Mouse (Mus musculus): ENCODE measurements at regions not wholly inside any gene's neighbourhood (a gene's known extent, or its start where the extent isn't known, plus 50 kb on each side); places are given as distances from the start of the nearest gene placed in this dataset.
A peak's percentile ranks its signal among the peaks of the same experiment; 100 is the strongest.

DNA sequence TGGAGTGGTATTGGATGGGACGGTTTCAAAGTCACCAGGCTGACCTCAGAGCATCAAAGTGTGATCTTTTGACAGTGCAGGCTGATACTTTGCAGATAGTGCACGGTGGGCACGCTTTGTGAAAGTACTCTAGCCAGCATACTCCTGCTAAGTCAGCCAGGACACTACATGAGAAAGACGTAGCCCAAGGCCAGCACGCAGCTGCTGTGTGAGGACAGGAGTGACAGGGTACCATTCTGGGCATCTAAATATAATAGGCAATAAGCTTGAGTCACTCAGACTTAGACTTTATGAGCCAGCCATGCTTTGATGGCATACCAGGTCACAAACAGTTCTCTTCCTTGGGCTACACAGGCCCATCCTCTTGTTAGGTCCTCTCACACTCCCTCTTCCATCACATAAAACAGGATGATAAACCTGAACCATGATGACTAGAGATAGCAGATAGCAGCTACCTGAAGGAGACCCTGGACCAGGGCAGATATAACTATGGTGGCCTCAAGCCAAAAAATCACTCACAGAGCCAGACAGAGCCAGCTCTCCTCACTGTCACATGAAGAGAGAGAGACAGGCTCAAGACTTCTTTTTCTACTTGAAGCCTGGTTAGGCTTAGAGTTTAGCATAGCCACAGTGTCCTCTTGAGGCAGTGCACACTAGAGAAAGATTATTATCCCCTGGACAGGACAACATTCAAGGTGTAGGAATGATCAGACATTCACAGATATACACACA, 156.7 kb upstream of the Rreb1 start:
- H3K9me3 ChIP-seq (replicated peaks; ENCODE audit: low read length), result no peaks in the 10 kb centered on the region
- no peaks in the 10 kb centered on the region for H3K79me2 ChIP-seq (replicated peaks; ENCODE audit: control insufficient read depth, extremely low read depth, insufficient read depth, poor library complexity, severe bottlenecking)
- H3K9ac ChIP-seq (ENCODE audit: insufficient read depth, low read depth), result no peak overlapping the region
- TF ChIP-seq JUN (IDR thresholded peaks at IDR 0.05; ENCODE audit: insufficient read depth, low read depth, low read length) (no peak), RAD21 (IDR thresholded peaks at IDR 0.05; ENCODE audit: low read depth, low read length) (peak; percentile 19)
- no peaks in the 10 kb centered on the region for H3K27me3 ChIP-seq (replicated peaks)
- H3K4me2 ChIP-seq (ENCODE audit: insufficient read depth, low read depth, poor library complexity, severe bottlenecking), result no peak overlapping the region
- dilution Hi-C loops (cut with MboI; ENCODE audit: extremely low pct_ligation_motif_present, extremely low pct_unique_long_range_greater_than_20kb, low sequenced_read_pairs), result no loop called here
- in situ Hi-C loops (cut with MboI; ENCODE audit: low pct_ligation_motif_present, low pct_unique_long_range_greater_than_20kb, low sequenced_read_pairs), result no loop called here
- no peak for DNase-seq (ENCODE audit: extremely low read depth)
- H3K27ac ChIP-seq (ENCODE audit: insufficient read depth, low read depth), result no peak overlapping the region
- H3K4me1 ChIP-seq (ENCODE audit: control insufficient read depth in 1 of 2, insufficient read depth in 2 of 2), result peaks cover 8% of the 10 kb centered on the region in 2 experiments
- H3K4me3 ChIP-seq (replicated peaks in 1 of 3; ENCODE audit: low read depth in 2 of 3, low read length in 2 of 3, poor library complexity in 1 of 3), result no peak overlapping the region
- no peaks in the 10 kb centered on the region for H3K36me3 ChIP-seq (replicated peaks in 1 of 2; ENCODE audit: control insufficient read depth in 1 of 2, insufficient read depth in 1 of 2, low read length in 1 of 2)

GRCm38 (mm10) chr13:37622366-37623088, 155.7 kb upstream of the Rreb1 start:
- Histone ChIP-seq H3K9ac (ENCODE audit: insufficient read depth, low read depth) (no peak overlapping the region), H3K4me2 (ENCODE audit: insufficient read depth, low read depth, poor library complexity, severe bottlenecking) (no peak overlapping the region), H3K27me3 (replicated peaks) (no peaks in the 10 kb centered on the region), H3K9me3 (replicated peaks; ENCODE audit: low read length) (no peaks in the 10 kb centered on the region), H3K27ac (ENCODE audit: insufficient read depth, low read depth) (no peak overlapping the region), H3K4me1 (ENCODE audit: control insufficient read depth in 1 of 2, insufficient read depth in 2 of 2) (peaks cover 8 to 10% of the 10 kb centered on the region in 2 experiments), H3K36me3 (replicated peaks in 1 of 2; ENCODE audit: control insufficient read depth in 1 of 2, insufficient read depth in 1 of 2, low read length in 1 of 2) (no peaks in the 10 kb centered on the region), H3K4me3 (replicated peaks in 1 of 3; ENCODE audit: low read depth in 2 of 3, low read length in 2 of 3, poor library complexity in 1 of 3) (no peak overlapping the region), H3K79me2 (replicated peaks; ENCODE audit: control insufficient read depth, extremely low read depth, insufficient read depth, poor library complexity, severe bottlenecking) (no peaks in the 10 kb centered on the region)
- dilution Hi-C loops (cut with MboI; ENCODE audit: extremely low pct_ligation_motif_present, extremely low pct_unique_long_range_greater_than_20kb, low sequenced_read_pairs), result no loop called here
- TF ChIP-seq EP300 (IDR thresholded peaks at IDR 0.05; ENCODE audit: low read length) (no peak), PAX5 (IDR thresholded peaks at IDR 0.05; ENCODE audit: low read length) (no peak), USF2 (conservative IDR thresholded peaks at IDR 0.05; ENCODE audit: low read depth, low read length) (no peak), MEF2A (IDR thresholded peaks at IDR 0.05; ENCODE audit: borderline replicate concordance, low read depth, low read length) (no peak), USF1 (IDR thresholded peaks at IDR 0.05; ENCODE audit: low read depth, low read length) (no peak), JUN (IDR thresholded peaks at IDR 0.05; ENCODE audit: insufficient read depth, low read depth, low read length) (no peak), POLR2A (IDR thresholded peaks at IDR 0.05; ENCODE audit: low read depth, low read length) (no peak), UBTF (IDR thresholded peaks at IDR 0.05; ENCODE audit: low read depth, low read length) (no peak), RCOR1 (conservative IDR thresholded peaks at IDR 0.05; ENCODE audit: low read depth, low read length) (no peak), E2F4 (IDR thresholded peaks at IDR 0.05; ENCODE audit: insufficient replicate concordance, low read depth, low read length) (no peak), MAFK (IDR thresholded peaks at IDR 0.05; ENCODE audit: insufficient replicate concordance, low read length) (no peak)
- in situ Hi-C loops (cut with MboI; ENCODE audit: low pct_ligation_motif_present, low pct_unique_long_range_greater_than_20kb, low sequenced_read_pairs), result no loop called here
- no peak for DNase-seq (ENCODE audit: extremely low read depth)
